Mouse (Mus musculus): ENCODE measurements around the gene Gtsf1l. TPM values are rescaled to one million over a fixed set of nuclear protein-coding genes. Genes with fewer than 3 reads are reported as not detected.

Gtsf1l gene
- polyA plus RNA-seq, 1 experiment: not detected

GRCm38 (mm10) chr2:163075234-163075633, 12.4 kb downstream of the Gtsf1l start:
- H3K27ac ChIP-seq (ENCODE audit: insufficient read depth, low read depth, low read length): no peak overlapping the region
- 73% methylated on average over 3 of the region's 3 CpGs for WGBS

DNA sequence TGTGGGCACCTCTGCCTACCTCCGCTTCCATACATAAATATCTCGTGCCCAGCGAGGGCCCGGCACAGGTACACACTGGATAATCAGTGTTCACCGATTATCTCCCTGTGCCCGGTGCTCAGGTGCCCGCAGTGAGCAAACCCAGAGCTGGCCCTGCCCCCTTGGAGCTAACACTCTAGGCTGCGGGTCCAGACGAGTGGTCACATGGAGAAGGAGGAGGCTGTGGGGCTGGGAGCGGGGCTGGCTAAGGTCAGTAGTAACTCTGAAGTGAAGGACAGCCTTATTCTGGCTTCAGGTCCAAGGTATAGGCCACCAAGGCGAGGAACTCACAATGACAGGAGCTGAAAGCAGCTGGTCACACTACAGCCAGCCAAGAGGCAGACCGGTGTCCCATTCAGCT, 12.8 kb downstream of the Gtsf1l start:
- WGBS: 90% methylated on average over 12 of the region's 12 CpGs
- no peak overlapping the region for H3K4me3 ChIP-seq (ENCODE audit: insufficient read depth, low read depth, low read length)
- TF ChIP-seq POLR2A (IDR thresholded peaks at IDR 0.05; ENCODE audit: insufficient read depth, low read depth, low read length) (no peak), CTCF (IDR thresholded peaks at IDR 0.05; ENCODE audit: insufficient read depth, low read depth, low read length) (no peak)
- no peak overlapping the region for H3K27ac ChIP-seq (ENCODE audit: insufficient read depth, low read depth, low read length)
- H3K4me1 ChIP-seq (ENCODE audit: control insufficient read depth, insufficient read depth, low read length): no peaks in the 10 kb centered on the region

More at GRCm38 (mm10) chr2:163075234-163075633, 12.4 kb downstream of the Gtsf1l start:
- TF ChIP-seq POLR2A (IDR thresholded peaks at IDR 0.05; ENCODE audit: insufficient read depth, low read depth, low read length) (no peak), CTCF (IDR thresholded peaks at IDR 0.05; ENCODE audit: insufficient read depth, low read depth, low read length) (no peak)
- no peaks in the 10 kb centered on the region for H3K4me1 ChIP-seq (ENCODE audit: control insufficient read depth, insufficient read depth, low read length)
- H3K4me3 ChIP-seq (ENCODE audit: insufficient read depth, low read depth, low read length): no peak overlapping the region

- Histone ChIP-seq H3K4me1 (ENCODE audit: control insufficient read depth, insufficient read depth, low read length) (no peaks in the 10 kb centered on the region), H3K27ac (ENCODE audit: insufficient read depth, low read depth, low read length) (no peak overlapping the region), H3K4me3 (ENCODE audit: insufficient read depth, low read depth, low read length) (no peak overlapping the region)
- 81% methylated on average over 7 of the region's 7 CpGs for WGBS
- TF ChIP-seq POLR2A (IDR thresholded peaks at IDR 0.05; ENCODE audit: insufficient read depth, low read depth, low read length): no peak
- TF ChIP-seq CTCF (IDR thresholded peaks at IDR 0.05; ENCODE audit: insufficient read depth, low read depth, low read length): no peak
These were observed 13.6 kb downstream of the Gtsf1l start for GRCm38 (mm10) chr2:163074006-163074405.

DNA sequence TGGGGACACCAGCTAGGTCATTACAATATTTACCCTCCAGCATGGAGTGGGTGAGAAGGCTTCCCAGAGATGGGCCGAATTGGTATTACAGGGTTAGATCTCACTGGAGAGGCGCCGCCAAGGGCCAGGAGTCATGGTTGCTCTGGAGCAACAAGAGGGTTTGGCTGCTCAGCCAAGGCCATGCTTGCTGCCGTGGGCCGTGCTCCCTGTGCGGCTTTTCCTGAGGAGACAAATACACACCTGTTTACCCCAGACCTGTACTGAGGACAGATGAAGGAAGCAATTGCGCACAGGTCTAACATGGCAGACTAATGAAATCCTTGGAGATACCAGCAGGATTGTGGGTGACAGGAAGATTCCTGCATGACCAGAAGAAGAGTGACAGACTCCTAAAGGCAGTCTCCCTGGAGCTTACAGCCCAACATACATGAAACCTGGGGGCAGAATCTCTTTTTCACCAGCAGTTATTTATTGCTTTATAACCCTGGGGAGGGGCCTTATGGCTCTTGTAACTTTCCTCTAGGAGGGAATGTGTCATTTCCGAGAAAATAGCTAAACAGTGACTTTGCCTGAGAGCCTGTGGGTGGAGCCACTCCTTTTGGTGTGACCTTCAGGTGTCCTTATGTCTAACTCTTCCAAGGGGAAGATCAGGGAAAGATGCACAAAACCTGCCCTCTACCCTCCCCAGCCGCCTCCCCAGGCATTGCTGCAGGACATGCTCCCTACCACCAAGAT, 14.5 kb downstream of the Gtsf1l start:
- WGBS: 97% methylated on average over 9 of the region's 9 CpGs
- H3K27ac ChIP-seq (ENCODE audit: insufficient read depth, low read depth, low read length): no peak overlapping the region
- no peaks in the 10 kb centered on the region for H3K4me1 ChIP-seq (ENCODE audit: control insufficient read depth, insufficient read depth, low read length)
- H3K4me3 ChIP-seq (ENCODE audit: insufficient read depth, low read depth, low read length): no peak overlapping the region
- TF ChIP-seq POLR2A (IDR thresholded peaks at IDR 0.05; ENCODE audit: insufficient read depth, low read depth, low read length): no peak
- no peak for TF ChIP-seq CTCF (IDR thresholded peaks at IDR 0.05; ENCODE audit: insufficient read depth, low read depth, low read length)

GRCm38 (mm10) chr2:163071590-163071989, 16.1 kb downstream of the Gtsf1l start:
- no peak for TF ChIP-seq POLR2A (IDR thresholded peaks at IDR 0.05; ENCODE audit: insufficient read depth, low read depth, low read length)
- TF ChIP-seq CTCF (IDR thresholded peaks at IDR 0.05; ENCODE audit: insufficient read depth, low read depth, low read length): no peak
- H3K4me3 ChIP-seq (ENCODE audit: insufficient read depth, low read depth, low read length): no peak overlapping the region
- no peak overlapping the region for H3K27ac ChIP-seq (ENCODE audit: insufficient read depth, low read depth, low read length)
- WGBS: 92% methylated on average over 3 of the region's 3 CpGs
- no peaks in the 10 kb centered on the region for H3K4me1 ChIP-seq (ENCODE audit: control insufficient read depth, insufficient read depth, low read length)

DNA sequence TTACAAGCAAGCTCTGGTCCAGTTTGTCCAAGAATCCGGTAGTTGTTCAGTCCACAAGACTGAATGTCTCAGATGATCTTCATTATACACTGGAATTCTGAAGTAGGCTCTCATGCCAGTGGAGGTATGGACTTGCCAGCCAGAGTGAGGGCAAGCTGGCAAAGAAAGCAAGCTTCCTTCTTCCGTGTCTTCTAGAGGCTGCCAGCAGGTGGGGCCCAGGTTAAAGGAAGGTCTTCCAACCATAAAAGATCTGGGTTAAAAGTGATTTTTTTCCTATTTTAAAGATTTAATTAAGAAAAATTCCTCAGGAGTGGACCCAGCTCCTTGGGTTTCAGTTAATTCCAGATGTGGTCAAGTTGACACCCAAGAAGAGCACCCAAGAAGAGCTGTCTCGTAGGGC, 17.4 kb downstream of the Gtsf1l start:
- 90% methylated on average over 3 of the region's 3 CpGs for WGBS
- H3K4me1 ChIP-seq (ENCODE audit: control insufficient read depth, insufficient read depth, low read length): no peaks in the 10 kb centered on the region
- TF ChIP-seq CTCF (IDR thresholded peaks at IDR 0.05; ENCODE audit: insufficient read depth, low read depth, low read length) (no peak), POLR2A (IDR thresholded peaks at IDR 0.05; ENCODE audit: insufficient read depth, low read depth, low read length) (no peak)
- H3K27ac ChIP-seq (ENCODE audit: insufficient read depth, low read depth, low read length): no peak overlapping the region
- no peak overlapping the region for H3K4me3 ChIP-seq (ENCODE audit: insufficient read depth, low read depth, low read length)

DNA sequence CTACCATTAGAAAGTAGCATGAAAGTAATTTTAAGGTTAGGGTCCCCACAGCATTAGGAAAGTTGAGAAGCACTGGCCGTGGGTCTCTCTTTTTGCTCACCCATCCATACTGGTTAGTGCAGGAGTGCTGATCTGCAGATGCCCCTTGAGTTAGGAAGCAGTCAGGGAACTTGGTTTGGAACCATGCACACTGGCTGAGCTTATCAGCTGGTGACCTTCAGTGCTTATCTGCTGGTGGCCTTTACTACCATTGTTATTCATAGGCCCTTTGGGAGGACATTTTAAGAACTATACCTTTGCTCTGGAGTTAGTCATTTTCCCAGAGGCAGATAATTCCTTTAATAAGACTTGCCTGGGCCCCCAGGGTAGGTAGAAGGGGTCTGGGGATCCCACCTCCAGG, 20.4 kb downstream of the Gtsf1l start:
- TF ChIP-seq POLR2A (IDR thresholded peaks at IDR 0.05; ENCODE audit: insufficient read depth, low read depth, low read length) (no peak), CTCF (IDR thresholded peaks at IDR 0.05; ENCODE audit: insufficient read depth, low read depth, low read length) (no peak)
- no peak overlapping the region for H3K4me3 ChIP-seq (ENCODE audit: insufficient read depth, low read depth, low read length)
- 91% methylated on average over 1 of the region's 1 CpGs for WGBS
- H3K27ac ChIP-seq (ENCODE audit: insufficient read depth, low read depth, low read length): no peak overlapping the region
- no peaks in the 10 kb centered on the region for H3K4me1 ChIP-seq (ENCODE audit: control insufficient read depth, insufficient read depth, low read length)

- Histone ChIP-seq H3K4me1 (ENCODE audit: control insufficient read depth, insufficient read depth, low read length) (no peaks in the 10 kb centered on the region), H3K27ac (ENCODE audit: insufficient read depth, low read depth, low read length) (no peak overlapping the region), H3K4me3 (ENCODE audit: insufficient read depth, low read depth, low read length) (no peak overlapping the region)
- TF ChIP-seq POLR2A (IDR thresholded peaks at IDR 0.05; ENCODE audit: insufficient read depth, low read depth, low read length) (no peak), CTCF (IDR thresholded peaks at IDR 0.05; ENCODE audit: insufficient read depth, low read depth, low read length) (no peak)
- WGBS: 92% methylated on average over 6 of the region's 6 CpGs
These were observed 21.3 kb downstream of the Gtsf1l start for GRCm38 (mm10) chr2:163066326-163066725.

DNA sequence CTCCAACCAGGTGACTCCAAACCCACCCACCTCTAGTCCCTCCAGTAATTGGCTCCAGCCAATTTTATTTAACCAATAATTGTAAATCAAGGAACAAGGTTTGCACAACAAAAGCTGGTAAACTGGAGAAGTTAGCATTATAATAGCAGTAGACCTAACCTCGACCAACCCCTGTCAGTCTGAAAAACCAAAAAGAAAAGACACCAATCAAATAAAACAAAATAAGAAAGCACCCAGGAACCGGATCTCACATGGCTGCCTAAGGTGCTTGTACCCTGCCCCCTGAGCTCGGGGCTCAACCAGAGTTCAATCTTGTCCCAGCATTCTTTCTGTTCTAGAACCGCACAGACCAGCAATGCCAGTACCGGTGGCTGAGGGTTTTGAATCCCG, 25.5 kb downstream of the Gtsf1l start:
- WGBS: 77% methylated on average over 6 of the region's 6 CpGs
- H3K27ac ChIP-seq (ENCODE audit: insufficient read depth, low read depth, low read length): no peak overlapping the region
- H3K4me1 ChIP-seq (ENCODE audit: control insufficient read depth, insufficient read depth, low read length): no peaks in the 10 kb centered on the region
- TF ChIP-seq CTCF (IDR thresholded peaks at IDR 0.05; ENCODE audit: insufficient read depth, low read depth, low read length) (no peak), POLR2A (IDR thresholded peaks at IDR 0.05; ENCODE audit: insufficient read depth, low read depth, low read length) (no peak)
- no peak overlapping the region for H3K4me3 ChIP-seq (ENCODE audit: insufficient read depth, low read depth, low read length)
